Mouse (Mus musculus) thymus, adult 2 months (tissue): ENCODE data around the gene Raver2. TPM values are rescaled to one million over a fixed set of nuclear protein-coding genes. Genes with fewer than 3 reads are reported as not detected.
A peak's percentile ranks its signal among the peaks of the same experiment; 100 is the strongest.

Source experiments
- DNase-seq: peaks from one replicate; pipeline ENCODE4 v3.0.0; 2021
- H3K27ac ChIP-seq: fragments of 200-500 bp; 2 replicates; pipeline ENCODE4 v1.5.1; 2012; ENCODE audit warnings: low read length, control low read depth; ENCODE audit not compliant: control insufficient read depth, insufficient read depth
- H3K27me3 ChIP-seq: fragments of 200-500 bp; 2 replicates; pipeline ENCODE4 v1.6.1; 2012; ENCODE audit warnings: mild to moderate bottlenecking, low read length, moderate library complexity, mixed read lengths; ENCODE audit not compliant: control insufficient read depth, insufficient read depth
- H3K36me3 ChIP-seq: fragments of 200-500 bp; 2 replicates; pipeline ENCODE4 v1.6.1; 2012; ENCODE audit warnings: mild to moderate bottlenecking, low read length, moderate library complexity; ENCODE audit not compliant: control insufficient read depth, insufficient read depth
- H3K4me1 ChIP-seq: fragments of 200-500 bp; replicated peaks from 2 replicates; pipeline ENCODE4 v1.6.1; 2012; ENCODE audit warnings: low read length; ENCODE audit not compliant: control insufficient read depth, insufficient read depth
- H3K4me3 ChIP-seq: fragments of 200-500 bp; 2 replicates; pipeline ENCODE4 v1.5.1; 2012; ENCODE audit warnings: mild to moderate bottlenecking, low read length, control low read depth, moderate library complexity; ENCODE audit not compliant: control insufficient read depth, insufficient read depth
- CTCF ChIP-seq: fragments of 200-500 bp; IDR thresholded peaks from 2 replicates; pipeline ENCODE4 v1.5.1; 2012; ENCODE audit warnings: mild to moderate bottlenecking, control low read depth, low read length, moderate library complexity, borderline replicate concordance; ENCODE audit not compliant: control insufficient read depth, poor library complexity, insufficient read depth; ENCODE audit errors: extremely low read depth
- POLR2A ChIP-seq: fragments of 200-500 bp; IDR thresholded peaks from 2 replicates; pipeline ENCODE4 v1.6.1; 2012; ENCODE audit warnings: mild to moderate bottlenecking, low read length, control low read depth, moderate library complexity; ENCODE audit not compliant: control insufficient read depth, poor library complexity, insufficient read depth; ENCODE audit errors: extremely low read depth
- WGBS: fragments of 180-500 bp; shearing (Covaris S2); methylation state at CpG from one replicate; pipeline ENCODE4 v1.1.7; 2018; 5-methylcytosine and 5-hydroxymethylcytosine counted together
- polyA plus RNA-seq: library from polyadenylated mRNA; depleted of rRNA; stranded (reverse); fragments of >200 nt; gene quantifications from 2 replicates; pipeline ENCODE4 v1.2.3, GENCODE M21; 2012

Raver2 gene
- polyA plus RNA-seq, 1 experiment, result 7.0 TPM

GRCm38 (mm10) chr4:101143901-101144300, 75.1 kb downstream of the Raver2 start:
- TF ChIP-seq CTCF (no peak), POLR2A (no peak)
- DNase-seq, result no peak
- 76% methylated on average over 4 of the region's 4 CpGs for WGBS
- Histone ChIP-seq H3K27ac (no peak overlapping the region), H3K4me1 (peaks cover 12% of the 10 kb centered on the region), H3K36me3 (no peaks in the 10 kb centered on the region), H3K4me3 (no peak overlapping the region), H3K27me3 (no peaks in the 10 kb centered on the region)

- Histone ChIP-seq H3K27ac (no peak overlapping the region), H3K27me3 (no peaks in the 10 kb centered on the region), H3K36me3 (no peaks in the 10 kb centered on the region), H3K4me1 (peaks cover 13% of the 10 kb centered on the region), H3K4me3 (no peak overlapping the region)
- no peak for DNase-seq
- 91% methylated on average over 4 of the region's 4 CpGs for WGBS
- TF ChIP-seq POLR2A (no peak), CTCF (no peak)
These were observed 75.6 kb downstream of the Raver2 start for GRCm38 (mm10) chr4:101144361-101144760.

DNA sequence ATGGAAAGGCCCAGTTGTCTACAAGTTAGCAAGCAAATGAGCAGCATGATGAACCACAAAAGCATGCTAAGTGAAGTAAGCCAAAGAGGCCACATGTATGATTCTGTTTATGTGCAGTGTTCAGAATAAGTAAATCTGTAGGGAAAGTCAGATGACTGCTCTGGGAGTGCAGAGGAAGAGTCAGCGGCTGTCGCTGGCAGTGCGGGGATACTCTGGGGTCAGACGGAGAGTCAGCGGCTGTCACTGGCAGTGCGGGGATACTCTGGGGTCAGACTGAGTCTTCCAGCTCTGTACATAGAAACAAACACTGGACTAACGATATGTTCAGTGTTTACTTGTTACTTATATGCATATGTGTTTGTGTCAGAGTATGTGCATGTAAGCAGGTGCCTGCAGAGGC, 76.0 kb downstream of the Raver2 start:
- TF ChIP-seq POLR2A (no peak), CTCF (no peak)

GRCm38 (mm10) chr4:101146047-101146745, 77.4 kb downstream of the Raver2 start:
- Histone ChIP-seq H3K4me3 (no peak overlapping the region), H3K27me3 (no peaks in the 10 kb centered on the region), H3K4me1 (peaks cover 9% of the 10 kb centered on the region), H3K27ac (no peak overlapping the region), H3K36me3 (peaks cover 11% of the 10 kb centered on the region)
- TF ChIP-seq CTCF, result no peak
- no peak for TF ChIP-seq POLR2A
- DNase-seq, result peak; percentile 71
- WGBS, result 34% methylated on average over 9 of the region's 9 CpGs

More for the DNA sequence above, 76.0 kb downstream of the Raver2 start:
- H3K27ac ChIP-seq, result no peak overlapping the region
- H3K36me3 ChIP-seq, result no peaks in the 10 kb centered on the region
- 95% methylated on average over 7 of the region's 7 CpGs for WGBS
- peaks cover 13% of the 10 kb centered on the region for H3K4me1 ChIP-seq
- no peak for DNase-seq
- no peaks in the 10 kb centered on the region for H3K27me3 ChIP-seq
- no peak overlapping the region for H3K4me3 ChIP-seq

- no peak for DNase-seq
- TF ChIP-seq POLR2A, result no peak
- TF ChIP-seq CTCF, result no peak
- WGBS, result 76% methylated on average over 11 of the region's 11 CpGs
These were observed 78.3 kb downstream of the Raver2 start for GRCm38 (mm10) chr4:101146891-101147655.

DNA sequence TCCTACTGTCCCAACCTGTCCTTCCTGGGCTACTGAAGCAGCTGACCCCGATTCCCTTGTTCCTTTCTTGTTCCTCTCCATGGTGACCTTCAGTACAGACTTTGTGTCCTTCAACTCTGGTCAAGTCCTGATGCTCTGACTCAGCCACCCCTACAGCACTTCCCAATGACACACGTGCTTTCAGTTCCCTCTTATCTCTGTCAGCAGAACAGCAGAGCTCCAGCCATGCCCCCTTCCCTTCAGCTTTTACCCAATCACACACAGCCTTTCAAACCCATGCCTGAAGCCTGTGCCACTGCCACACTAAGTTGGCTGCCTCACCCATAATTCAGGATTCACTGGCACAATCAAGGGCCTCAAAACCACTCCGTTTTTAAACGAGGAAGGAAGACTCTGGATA, 86.8 kb downstream of the Raver2 start:
- Histone ChIP-seq H3K27ac (no peak overlapping the region), H3K4me1 (peaks cover 11% of the 10 kb centered on the region; the same call in 1 of the 2 replicates), H3K36me3 (peaks cover 98% of the 10 kb centered on the region), H3K27me3 (no peaks in the 10 kb centered on the region), H3K4me3 (no peak overlapping the region)
- 51% methylated on average over 4 of the region's 4 CpGs for WGBS
- no peak for DNase-seq
- no peak for TF ChIP-seq POLR2A
- TF ChIP-seq CTCF, result no peak

More at GRCm38 (mm10) chr4:101146891-101147655, 78.3 kb downstream of the Raver2 start:
- Histone ChIP-seq H3K27ac (no peak overlapping the region), H3K4me3 (no peak overlapping the region), H3K36me3 (peaks cover 18% of the 10 kb centered on the region), H3K27me3 (no peaks in the 10 kb centered on the region), H3K4me1 (peaks cover 9% of the 10 kb centered on the region)
